Mouse (Mus musculus): Measurements from ENCODE around the gene Ppfia2.

Ppfia2 gene

DNA sequence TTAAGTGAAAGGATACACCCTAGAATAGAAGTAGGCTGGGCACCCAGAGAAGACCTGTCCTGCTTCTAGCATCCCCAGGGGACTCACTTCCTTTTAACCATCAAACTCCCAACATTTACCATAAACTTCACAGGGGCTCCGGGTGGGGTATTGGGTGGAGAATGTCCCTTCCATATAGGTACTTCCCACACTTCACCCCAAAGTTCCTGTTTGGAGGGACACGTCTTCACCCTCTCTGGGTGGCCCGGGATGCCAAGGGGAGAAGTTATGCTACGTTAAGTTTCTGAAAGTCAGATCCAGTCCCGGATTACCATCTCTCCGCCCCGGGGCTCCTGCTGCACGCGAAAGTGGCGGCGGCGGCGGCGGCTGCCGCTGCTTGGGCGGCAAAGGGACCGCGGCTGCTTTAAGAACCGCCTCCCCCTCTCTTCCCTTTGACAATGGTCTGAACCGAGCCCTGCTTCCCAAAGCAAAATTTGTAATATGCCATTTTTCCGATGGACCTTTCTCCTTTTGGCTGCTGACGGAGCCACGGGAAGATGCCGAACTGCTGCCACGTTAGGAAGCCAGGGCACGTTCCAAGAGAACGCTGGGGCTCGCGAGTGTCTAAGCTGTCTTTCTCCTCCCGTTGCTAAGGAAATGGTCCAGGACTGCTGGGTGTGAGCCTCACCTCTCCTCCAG, at the start of gene Ppfia2:
TSS of gene Ppfia2 (plus strand) at position 485 of the 678 bp plus-strand sequence.
- CTCF ChIA-PET, result no interaction called here

DNA sequence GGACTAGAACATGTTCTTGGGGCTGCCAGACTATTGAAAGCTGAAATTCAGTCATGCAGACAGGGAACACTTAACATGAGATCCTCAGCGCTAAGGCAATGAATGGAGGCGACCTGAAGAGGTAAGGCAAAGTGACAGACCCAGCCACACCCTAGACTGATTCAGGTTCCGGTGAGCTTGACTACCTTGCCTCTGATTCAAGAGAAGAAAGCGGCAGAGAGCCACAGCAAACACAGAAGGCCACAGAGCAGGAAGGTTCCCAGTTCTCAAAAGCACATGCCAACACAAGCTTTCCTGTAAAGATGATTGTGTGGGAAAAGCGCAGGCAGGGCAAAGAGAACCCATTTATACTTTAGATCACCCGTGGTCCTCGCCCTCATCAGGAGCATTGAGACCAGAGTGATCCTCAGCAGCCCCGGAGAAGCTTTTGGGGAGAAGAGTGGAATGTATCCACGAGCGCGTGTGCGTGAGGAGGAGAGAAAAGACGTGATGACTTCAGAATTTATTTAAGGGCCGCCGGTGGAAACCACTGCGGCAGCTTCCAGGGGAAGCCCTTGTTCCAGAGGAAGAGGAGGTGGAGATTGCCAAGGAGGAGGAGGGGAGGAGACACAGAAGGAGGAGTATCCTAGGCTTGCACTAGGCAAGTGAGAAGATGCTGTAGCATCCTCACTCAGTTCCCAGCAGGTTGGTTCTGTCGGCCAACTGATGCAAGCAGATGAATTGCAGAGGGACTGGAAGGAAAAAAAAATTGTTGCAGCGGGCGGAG, 1.0 kb upstream of the Ppfia2 start:
- CTCF ChIA-PET, result no interaction called here

DNA sequence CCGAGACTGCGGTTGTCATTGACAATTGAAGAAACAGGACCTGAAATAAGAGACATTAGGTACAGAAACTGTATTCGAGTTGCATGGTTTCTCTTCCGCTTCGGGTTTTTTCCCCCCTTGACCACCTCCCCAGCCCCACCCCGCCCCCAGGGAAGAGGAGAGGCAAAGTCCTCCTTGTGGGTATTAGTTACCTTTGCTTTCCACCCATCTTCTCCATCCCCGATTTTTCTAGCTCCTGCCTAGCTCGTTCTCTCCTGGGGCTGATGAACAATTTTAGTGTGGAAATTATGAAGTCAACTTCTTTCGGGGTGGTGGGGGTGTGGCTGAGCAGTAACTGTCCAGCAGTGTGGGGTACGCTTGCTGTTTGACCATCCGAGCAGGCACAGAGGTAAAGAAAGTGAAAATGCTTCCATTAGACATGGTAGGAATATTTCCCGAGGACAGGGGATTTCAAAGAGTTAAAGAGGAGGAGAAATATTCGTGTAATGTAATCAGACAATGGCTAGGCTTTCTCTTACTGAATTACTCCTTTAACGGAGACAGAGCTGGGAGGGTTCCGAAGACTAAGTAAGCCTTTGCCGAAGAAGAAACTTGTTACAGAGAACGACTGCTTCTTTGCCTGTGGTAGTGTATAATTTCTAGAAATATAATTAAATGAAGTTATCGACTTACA, 530 bp downstream of the Ppfia2 start:
- CTCF ChIA-PET, result no interaction called here

DNA sequence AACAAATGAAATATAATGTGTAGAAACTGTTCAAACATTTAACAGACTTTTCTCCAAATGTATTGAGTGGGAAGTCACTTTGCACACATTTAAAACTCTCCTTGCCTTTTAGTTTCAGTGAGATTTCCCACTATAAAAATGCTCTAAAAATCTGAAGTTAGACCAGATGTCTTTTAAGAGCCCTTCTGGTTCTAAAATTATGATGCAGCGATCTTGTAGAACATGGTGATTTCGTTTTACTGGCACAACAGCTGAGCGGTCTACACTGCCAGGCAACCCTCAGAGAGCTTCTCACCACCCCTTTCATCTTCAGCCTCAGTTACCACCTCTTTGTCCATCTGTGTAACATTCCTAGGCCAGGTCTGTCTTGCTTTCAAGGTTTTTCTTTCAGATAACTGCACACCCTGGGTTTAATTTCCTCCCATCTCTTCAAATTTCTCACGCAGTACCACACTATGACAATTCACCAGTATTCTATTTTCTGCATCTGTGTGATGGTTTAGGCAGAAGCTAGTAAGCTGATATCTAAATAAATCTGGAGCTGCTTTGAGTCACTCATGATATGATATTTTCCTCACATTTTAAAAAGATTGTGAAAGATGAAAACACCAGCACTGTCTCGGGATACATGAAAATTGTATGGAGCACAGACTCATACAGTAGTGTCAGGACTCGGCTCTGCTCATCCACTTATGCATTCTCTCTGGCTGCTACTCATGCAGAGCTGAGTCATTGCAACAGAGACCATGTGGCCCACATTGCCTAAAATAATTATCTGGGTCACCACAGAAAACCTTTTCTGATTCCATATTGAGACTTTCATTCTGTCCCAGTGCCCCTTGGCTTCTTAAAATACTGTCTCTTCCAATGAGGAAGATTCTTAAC, 39.4 kb downstream of the Ppfia2 start:
- CTCF ChIA-PET, result no interaction called here

DNA sequence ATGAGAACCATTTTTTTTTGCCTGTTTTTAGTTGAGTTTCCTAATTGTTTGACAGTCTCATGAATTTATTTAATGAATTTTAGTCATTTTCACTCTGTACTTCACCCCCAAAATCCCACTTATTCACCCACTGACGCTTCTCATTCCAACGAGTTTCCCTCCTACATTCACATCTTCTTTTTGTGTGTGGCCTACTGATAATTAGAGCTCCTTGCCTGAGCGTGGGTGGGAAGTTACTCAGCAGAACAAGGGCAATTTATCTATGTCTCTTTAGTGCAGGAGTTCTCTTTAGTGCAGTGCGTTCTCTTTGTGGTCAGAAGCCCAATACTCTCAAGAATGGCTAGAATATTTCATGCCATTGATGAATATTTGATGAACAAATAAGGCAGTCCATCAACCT, 95.9 kb downstream of the Ppfia2 start:
- CTCF ChIA-PET, result no interaction called here

DNA sequence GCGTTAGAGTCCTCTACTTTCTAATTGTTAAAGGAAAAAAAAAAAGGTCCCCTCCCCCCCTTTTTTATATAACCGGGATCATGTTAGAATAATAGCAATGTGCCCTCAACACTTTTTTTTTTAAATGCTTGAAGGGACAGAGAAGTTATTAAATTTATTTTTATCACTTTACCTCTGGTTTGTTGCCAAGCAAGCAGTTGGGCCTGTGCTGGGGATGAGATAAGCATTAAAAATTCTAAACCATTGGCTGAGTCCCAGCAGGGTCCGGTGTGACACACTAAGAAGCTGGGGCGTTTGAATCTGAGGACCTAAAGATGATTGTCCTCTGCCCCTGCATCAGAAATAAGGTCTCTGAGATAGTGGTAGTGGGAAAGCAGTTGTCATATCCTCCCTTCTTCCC, 114.9 kb downstream of the Ppfia2 start:
- CTCF ChIA-PET, result no interaction called here

DNA sequence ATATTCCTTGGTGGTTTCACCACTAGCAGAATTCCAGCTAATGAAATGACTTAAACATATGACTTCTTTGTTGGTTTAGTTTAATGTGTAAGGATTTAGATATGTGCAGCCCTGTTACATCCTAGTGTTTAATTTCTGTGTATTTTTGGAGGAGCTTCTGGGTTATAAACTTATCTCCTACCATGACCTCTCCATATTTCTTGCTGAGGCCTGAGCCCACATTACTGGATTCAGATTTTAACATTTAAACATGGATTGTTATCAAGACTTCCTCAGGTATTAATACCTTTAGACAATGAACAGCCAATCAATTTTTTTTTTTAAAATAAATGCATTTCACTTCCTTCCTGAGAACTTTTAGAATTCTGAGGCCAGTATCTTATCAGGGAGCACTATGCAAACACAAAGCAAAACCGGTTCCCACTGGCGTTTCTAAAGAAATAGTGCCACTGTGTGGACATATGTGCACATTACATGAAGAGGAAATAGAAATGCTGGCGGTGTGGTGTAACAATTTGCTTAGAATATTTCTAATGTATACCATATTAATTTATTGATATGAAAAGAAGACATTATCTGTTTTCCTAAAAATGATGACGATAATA, 115.4 kb downstream of the Ppfia2 start:
- CTCF ChIA-PET, result no interaction called here

DNA sequence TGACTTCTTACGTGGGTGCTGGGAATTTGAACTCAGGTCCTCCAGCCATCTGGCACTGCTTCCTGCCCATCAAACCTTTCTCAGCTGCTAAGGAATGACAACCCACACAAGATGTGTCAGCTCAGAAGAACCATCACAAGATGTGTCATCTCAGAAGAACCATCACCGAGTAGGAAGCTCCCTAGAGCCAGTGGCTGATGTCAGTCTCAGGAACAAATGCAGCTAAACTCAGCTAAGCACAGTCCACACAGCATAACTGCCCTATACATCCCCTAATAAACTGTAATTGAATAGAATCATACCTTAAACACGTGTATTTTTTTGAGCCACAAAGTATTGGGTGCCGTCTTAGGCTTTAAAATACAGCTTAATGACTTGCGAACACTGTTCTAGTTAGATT, 117.7 kb downstream of the Ppfia2 start:
- CTCF ChIA-PET, result no interaction called here

DNA sequence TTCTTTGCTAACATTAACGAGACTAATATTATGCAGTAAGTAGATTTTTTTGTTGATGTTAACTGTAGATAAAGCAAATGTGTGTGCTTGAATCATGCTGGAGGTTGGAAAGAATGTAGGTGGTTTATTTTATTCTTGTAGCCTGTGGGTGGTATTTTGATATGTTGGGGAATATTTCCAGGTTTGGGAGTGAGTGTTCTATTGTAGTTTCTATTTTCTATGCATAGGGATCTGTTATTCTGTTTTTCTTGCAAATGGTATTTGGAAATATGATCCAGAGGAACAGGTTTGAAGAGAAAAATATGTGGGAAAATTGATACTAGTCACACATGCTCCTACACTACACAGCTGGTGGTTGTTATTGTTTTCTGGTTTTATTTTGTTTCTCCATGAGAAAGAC, 120.8 kb downstream of the Ppfia2 start:
- CTCF ChIA-PET, result no interaction called here

DNA sequence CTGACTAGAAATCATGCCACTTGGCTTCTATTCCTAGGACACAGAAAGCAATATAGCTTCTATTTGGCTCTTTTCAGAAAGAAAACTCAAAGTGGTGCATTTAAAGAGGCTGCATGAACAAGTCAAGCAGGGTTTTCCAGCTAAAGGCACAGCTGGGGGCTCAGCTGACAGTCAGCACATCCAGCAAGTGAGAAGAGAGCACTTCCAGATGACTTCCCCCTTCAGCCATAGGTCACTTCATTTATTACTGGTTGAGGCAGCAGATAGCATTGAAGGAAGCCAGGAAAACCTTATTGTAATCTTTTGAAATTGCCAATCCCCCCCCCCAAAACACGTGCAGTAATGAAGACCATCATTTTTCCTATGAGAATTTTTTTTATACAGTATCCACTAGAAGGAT, 126.8 kb downstream of the Ppfia2 start:
- CTCF ChIA-PET, result no interaction called here

DNA sequence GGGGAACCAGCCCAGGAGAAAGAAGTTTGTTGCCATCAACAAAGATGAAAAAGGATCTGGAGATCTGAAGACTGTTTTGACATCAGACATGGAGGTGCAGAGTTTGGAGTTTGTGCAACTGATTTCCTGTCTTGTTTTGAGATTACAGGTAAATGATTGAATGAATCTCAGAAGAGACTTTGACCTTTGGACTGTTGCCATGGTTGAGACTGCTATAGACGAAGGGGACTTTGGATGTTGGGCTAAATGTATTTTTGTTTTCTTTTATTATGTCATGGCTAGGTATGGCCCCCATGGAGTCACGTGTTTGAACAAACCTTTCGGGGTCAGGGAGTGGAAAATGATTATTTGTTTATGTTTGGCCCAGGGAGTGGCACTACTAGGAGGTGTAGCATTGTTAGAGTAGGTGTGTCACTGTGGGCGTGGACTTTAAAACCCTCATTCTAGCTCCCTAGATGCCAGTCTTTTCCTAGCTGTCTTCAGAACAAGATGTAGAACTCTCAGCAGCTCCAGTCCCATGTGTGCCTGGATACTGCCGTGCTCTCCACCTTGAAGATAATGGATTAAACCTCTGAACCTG, 133.3 kb downstream of the Ppfia2 start:
- CTCF ChIA-PET, result no interaction called here

DNA sequence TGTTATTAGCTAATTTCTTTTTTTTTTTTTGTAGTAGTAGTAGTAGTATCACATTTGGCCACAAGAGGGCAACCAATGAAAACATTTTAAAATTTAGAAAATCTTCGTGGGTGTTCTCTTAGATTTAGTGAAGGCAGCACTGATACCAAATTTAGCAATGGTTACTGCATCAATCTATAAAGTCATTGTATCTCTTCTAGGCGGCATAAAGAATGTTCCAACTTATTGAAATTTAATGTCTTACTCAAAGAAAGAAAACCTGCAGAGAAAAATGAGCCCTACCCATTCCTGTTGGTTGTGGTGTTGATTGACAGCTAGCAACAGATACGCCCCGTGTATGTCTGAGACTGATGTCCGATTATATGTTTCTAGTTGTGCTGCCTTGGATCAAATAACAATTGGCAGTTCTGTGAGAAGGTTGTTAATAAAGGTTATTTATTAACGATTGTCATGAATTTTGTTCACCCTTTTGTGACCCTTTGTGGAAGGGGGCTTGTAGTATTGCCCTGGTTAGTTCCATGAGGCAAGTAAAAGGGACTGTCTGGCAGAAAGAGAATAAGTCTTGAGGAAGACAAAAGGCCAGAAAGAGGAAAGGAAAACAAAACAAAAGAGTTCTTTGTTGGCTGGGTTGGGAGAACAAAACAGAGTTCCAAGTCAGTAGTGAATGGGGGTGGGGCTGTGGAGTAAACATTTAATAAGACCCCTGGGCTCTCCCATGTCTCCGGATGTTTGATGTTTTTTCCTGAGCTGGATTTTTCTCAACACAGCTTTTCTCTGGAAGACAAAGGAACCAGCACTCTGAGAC, 139.2 kb downstream of the Ppfia2 start:
- CTCF ChIA-PET, result no interaction called here

DNA sequence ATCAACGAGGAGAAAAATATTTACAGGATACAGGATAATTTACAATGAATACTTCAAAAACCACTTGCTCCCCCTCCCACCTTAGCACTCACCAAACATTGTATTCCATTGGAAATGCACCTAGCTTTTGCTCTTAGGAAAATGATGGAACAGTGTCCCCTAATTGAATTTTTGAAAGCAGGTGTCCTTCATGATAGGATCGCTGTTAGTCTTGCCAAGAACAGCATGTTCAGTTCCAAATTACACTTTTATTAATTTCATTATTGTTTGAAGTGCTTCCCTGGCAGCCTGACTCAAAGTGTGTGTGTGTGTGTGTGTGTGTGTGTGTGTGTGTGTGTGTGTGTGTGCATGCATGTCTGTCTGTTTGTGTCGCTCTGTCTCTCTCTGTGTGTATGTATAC, 140.1 kb downstream of the Ppfia2 start:
- CTCF ChIA-PET, result no interaction called here

DNA sequence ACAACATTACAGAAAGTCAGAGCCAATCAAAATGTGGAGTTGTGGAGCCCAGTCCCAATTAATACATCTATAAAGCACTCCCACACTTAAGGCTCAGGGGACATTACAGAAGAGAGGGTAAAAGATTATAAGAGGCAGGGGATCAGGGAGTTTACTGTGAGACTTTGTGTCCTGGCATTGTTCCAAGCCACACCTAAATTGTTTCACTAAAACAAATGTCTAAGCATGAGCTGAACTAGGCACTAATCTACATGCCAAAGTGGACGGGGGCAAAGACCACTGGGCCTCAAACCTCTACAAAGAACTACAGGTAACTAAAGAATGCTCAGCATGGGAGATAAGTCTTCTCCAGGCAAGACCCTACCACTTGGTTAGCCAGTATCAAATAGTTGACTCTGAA, 148.1 kb downstream of the Ppfia2 start:
- CTCF ChIA-PET, result no interaction called here

DNA sequence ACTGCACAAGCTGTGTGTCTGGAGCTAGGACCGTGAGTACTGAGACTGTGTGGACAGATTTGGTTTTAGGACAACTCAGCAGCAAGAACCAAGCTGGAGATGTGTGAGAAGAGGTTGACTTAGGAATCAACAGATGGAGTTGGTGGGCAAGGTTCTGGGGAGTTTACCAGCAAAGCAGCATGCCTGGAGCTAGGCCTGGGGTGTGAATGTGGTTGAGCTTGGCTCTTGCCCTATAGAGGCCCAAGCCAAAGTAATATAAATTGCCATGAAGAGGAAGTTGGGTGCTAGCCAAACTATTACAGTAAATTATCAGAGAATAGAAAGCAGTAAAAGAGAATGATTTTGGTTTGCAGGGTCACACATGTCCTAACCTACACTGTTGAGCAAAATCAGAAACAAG, 150.8 kb downstream of the Ppfia2 start:
- CTCF ChIA-PET, result no interaction called here

DNA sequence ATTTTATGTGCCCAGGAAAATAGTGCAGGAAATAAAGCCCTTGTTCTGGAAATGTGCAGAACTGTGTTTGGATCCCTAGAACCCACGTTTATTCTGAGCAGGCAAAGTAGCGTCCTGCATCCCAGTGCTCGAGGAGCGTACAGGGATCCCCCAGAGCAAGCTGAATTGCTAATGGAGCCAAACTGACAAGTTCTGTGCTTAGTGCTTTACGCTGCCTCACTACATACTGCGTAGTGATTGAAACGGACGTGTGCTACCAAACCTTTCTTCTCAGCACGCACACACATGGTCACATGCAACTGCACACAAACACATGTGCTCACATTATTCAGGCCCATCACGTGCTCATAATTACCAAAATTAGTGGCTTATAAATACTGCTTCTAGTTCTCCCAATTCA, 153.2 kb downstream of the Ppfia2 start:
- CTCF ChIA-PET, result no interaction called here

DNA sequence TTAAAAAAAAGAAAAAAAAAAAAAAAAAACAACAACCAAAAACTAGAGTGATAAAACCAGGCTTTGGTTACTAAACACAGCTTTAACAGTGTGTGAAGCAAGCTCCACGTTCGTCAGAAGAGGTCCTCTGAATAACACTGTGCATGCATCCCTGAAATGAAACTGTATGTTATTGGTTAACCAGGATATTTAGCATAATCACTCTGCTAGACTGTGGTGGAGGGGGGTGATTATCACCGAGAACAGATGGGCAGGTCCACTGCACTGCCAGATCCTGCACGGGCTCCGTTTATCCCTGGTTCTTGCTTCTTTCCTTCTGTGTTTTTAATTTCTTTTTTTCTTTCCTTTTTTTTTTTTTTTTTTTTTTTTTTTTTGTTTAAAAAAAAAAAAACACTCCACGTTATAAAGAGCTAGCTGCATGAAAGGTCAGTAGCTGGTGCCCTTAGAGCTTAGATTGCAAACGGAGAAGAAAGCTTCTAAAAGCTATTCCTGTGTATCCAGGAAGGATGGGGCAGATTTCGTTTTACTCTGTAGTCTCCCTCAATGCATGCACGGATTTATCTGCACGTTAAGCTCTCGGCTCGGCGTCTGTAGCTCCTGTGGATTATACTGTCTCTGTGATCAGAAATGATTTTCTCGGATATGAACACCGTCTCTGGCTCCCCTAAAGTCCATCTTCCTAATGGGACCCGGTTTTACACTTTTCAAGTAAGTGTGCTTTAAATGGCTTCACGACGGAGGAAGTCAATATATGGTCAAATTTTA, 162.2 kb downstream of the Ppfia2 start:
- CTCF ChIA-PET, result no interaction called here

DNA sequence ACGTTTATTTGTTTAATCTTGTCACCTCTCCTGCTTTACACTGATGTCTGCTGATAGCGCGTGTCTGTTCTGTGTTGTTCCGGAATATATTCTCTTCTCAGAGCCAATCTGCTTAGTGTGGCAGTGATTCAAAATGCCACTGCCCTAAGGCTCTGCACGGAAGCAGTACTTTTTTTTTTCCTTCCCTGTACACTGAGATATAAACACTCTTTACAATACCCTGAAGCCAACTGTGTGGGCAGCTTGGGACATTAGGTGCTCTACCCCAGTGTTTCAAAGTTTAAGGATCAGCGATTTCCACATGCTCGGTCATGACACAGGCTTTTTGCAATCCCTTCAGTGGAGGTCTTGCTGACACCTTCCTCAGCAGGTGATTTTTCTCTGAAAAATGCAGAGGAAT, 163.8 kb downstream of the Ppfia2 start:
- CTCF ChIA-PET, result no interaction called here

DNA sequence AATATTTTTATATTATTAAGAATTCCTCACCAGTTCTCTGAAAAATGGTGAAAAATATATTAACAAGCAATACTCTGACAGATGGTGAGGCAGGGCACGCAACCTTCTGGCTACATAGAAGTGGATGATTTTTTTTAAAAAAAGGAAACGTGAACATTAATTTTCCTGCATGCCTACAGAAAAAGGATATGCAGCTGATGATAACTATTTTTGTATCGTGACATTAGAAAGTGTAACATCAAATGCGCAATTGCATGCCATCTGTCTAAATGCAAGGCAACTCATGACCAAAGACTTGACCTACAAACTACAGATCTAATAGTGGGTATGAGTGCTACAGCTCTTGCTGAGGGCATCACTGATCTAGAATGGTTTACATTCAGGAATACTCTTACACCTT, 182.1 kb downstream of the Ppfia2 start:
- CTCF ChIA-PET, result no interaction called here

DNA sequence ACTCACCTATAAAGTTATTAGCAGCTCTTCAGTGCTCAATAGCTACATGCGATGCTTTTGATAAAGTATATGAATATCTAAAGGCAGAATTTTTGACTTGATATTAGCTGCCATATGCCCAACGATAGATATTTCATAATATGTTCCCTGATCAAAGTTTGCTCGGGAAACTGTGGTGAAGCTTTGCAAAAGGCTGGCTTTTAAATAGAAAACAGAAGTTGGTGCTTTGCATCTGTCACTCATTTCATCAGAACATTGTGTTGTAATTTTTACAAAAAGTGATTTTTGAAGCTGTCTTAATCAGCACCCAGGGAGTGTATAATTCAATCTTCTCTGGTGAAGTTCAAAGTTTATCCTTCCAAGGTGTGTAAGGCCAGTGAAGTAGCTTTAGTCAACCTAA, 195.1 kb downstream of the Ppfia2 start:
- CTCF ChIA-PET, result no interaction called here

Data from spleen, embryonic (tissue).